Mouse (Mus musculus) stomach, embryonic 16.5 days (tissue): ENCODE results near the gene Twf2. TPM values are rescaled to one million over a fixed set of nuclear protein-coding genes. Genes with fewer than 3 reads are reported as not detected.

Source experiments
- ATAC-seq: fragments of 200-750 bp; cut with Nextera tagmentation; 2 replicates; pipeline ENCODE4 v1.8.0; 2017; ENCODE audit warnings: moderate number of reproducible peaks, moderate TSS enrichment; ENCODE audit not compliant: insufficient read depth, low FRiP score
- H3K27ac ChIP-seq: fragments of 300-500 bp; sonication (generic); 2 replicates; pipeline ENCODE4 v1.5.1; 2014; ENCODE audit warnings: low read length
- H3K27me3 ChIP-seq: fragments of 300-500 bp; sonication (generic); 2 replicates; pipeline ENCODE4 v1.6.1; 2014; ENCODE audit warnings: low read length, control low read depth, mixed read lengths; ENCODE audit not compliant: control insufficient read depth, insufficient read depth
- H3K36me3 ChIP-seq: fragments of 300-500 bp; sonication (generic); 2 replicates; pipeline ENCODE4 v1.6.1; 2014; ENCODE audit warnings: low read length; ENCODE audit not compliant: control insufficient read depth, insufficient read depth
- H3K4me1 ChIP-seq: fragments of 300-500 bp; sonication (generic); 2 replicates; pipeline ENCODE4 v1.6.1; 2014; ENCODE audit warnings: low read length, control low read depth, mixed read lengths; ENCODE audit not compliant: control insufficient read depth, insufficient read depth
- H3K4me2 ChIP-seq: fragments of 300-500 bp; sonication (generic); 2 replicates; pipeline ENCODE4 v1.6.1; 2014; ENCODE audit warnings: low read depth, low read length, mixed read lengths
- H3K4me3 ChIP-seq: fragments of 300-500 bp; sonication (generic); replicated peaks from 2 replicates; pipeline ENCODE4 v1.5.1; 2014; ENCODE audit warnings: mild to moderate bottlenecking, low read length
- H3K9ac ChIP-seq: fragments of 300-500 bp; sonication (generic); 2 replicates; pipeline ENCODE4 v1.6.1; 2014; ENCODE audit warnings: low read length
- H3K9me3 ChIP-seq: fragments of 300-500 bp; sonication (generic); replicated peaks from 2 replicates; pipeline ENCODE4 v1.6.1; 2016; ENCODE audit warnings: low read length, control low read depth; ENCODE audit not compliant: control insufficient read depth
- WGBS: fragments of 180-500 bp; shearing (Covaris S2); extraction: QIAGEN DNeasy Blood & Tissue Kit; methylation state at CpG from one replicate; pipeline ENCODE4 v1.1.7; 2014; 5-methylcytosine and 5-hydroxymethylcytosine counted together
- polyA plus RNA-seq: library from polyadenylated mRNA; unstranded; fragments of >200 nt; fragmentation: Nextera tagmentation; extraction: Ambion mirVana; gene quantifications from 2 replicates; pipeline ENCODE4 v1.2.1, GENCODE M21; 2015

Twf2 gene
- polyA plus RNA-seq, 1 experiment from 2014 or later: 57.8 TPM

GRCm38 (mm10) chr9:106173363-106173762 is 29.5 kb upstream of the Twf2 start:
- H3K9me3 ChIP-seq: no peaks in the 10 kb centered on the region
- H3K9ac ChIP-seq: no peak overlapping the region
- H3K27me3 ChIP-seq: no peaks in the 10 kb centered on the region
- H3K27ac ChIP-seq: no peak overlapping the region
- 54% methylated on average over 2 of the region's 2 CpGs for whole genome bisulfite sequencing
- no peak for ATAC-seq
- H3K4me2 ChIP-seq: peak overlapping the region; percentile 72
- peak overlapping the region; percentile 99 for H3K4me3 ChIP-seq
- no peaks in the 10 kb centered on the region; the same call in 1 of the 2 replicates for H3K36me3 ChIP-seq
- H3K4me1 ChIP-seq: peaks cover 30% of the 10 kb centered on the region

- H3K36me3 ChIP-seq: peaks cover 6% of the 10 kb centered on the region
- no peak overlapping the region for H3K27ac ChIP-seq
- H3K4me2 ChIP-seq: no peak overlapping the region
- ATAC-seq: no peak
- no peak overlapping the region for H3K9ac ChIP-seq
- H3K4me1 ChIP-seq: peaks cover 22% of the 10 kb centered on the region
- H3K4me3 ChIP-seq: no peak overlapping the region
- no peaks in the 10 kb centered on the region for H3K27me3 ChIP-seq
- H3K9me3 ChIP-seq: no peaks in the 10 kb centered on the region
- WGBS: 60% methylated on average over 3 of the region's 3 CpGs
Measured at GRCm38 (mm10) chr9:106175552-106176200, 27.2 kb upstream of the Twf2 start.

- H3K27me3 ChIP-seq: no peaks in the 10 kb centered on the region
- no peak overlapping the region for H3K9ac ChIP-seq
- H3K4me3 ChIP-seq: no peak overlapping the region
- WGBS: 75% methylated on average over 5 of the region's 5 CpGs
- H3K27ac ChIP-seq: no peak overlapping the region
- H3K9me3 ChIP-seq: no peaks in the 10 kb centered on the region
- H3K4me1 ChIP-seq: peaks cover 22% of the 10 kb centered on the region
- H3K4me2 ChIP-seq: no peak overlapping the region
- H3K36me3 ChIP-seq: peaks cover 15% of the 10 kb centered on the region
- no peak for ATAC-seq
Measured at GRCm38 (mm10) chr9:106176769-106177168, 26.1 kb upstream of the Twf2 start.

GRCm38 (mm10) chr9:106177799-106178198 is 25.1 kb upstream of the Twf2 start:
- Histone ChIP-seq H3K4me2 (no peak overlapping the region), H3K36me3 (peaks cover 20% of the 10 kb centered on the region), H3K27me3 (no peaks in the 10 kb centered on the region), H3K4me1 (peaks cover 22% of the 10 kb centered on the region), H3K9me3 (no peaks in the 10 kb centered on the region), H3K9ac (no peak overlapping the region), H3K4me3 (no peak overlapping the region), H3K27ac (no peak overlapping the region)
- 82% methylated on average over 6 of the region's 6 CpGs for WGBS
- no peak for ATAC-seq

- Histone ChIP-seq H3K36me3 (peaks cover 26% of the 10 kb centered on the region), H3K4me2 (no peak overlapping the region), H3K4me3 (no peak overlapping the region), H3K27me3 (no peaks in the 10 kb centered on the region), H3K4me1 (peaks cover 11% of the 10 kb centered on the region), H3K9ac (no peak overlapping the region), H3K9me3 (no peaks in the 10 kb centered on the region), H3K27ac (no peak overlapping the region)
- no peak for ATAC-seq
- 70% methylated on average over 2 of the region's 2 CpGs for WGBS
Measured at GRCm38 (mm10) chr9:106179454-106179853, 23.5 kb upstream of the Twf2 start.

GRCm38 (mm10) chr9:106179964-106180363 is 22.9 kb upstream of the Twf2 start:
- H3K9me3 ChIP-seq: no peaks in the 10 kb centered on the region
- ATAC-seq: no peak
- no peaks in the 10 kb centered on the region for H3K27me3 ChIP-seq
- H3K27ac ChIP-seq: no peak overlapping the region
- H3K9ac ChIP-seq: no peak overlapping the region
- peaks cover 7% of the 10 kb centered on the region; the same call in 1 of the 2 replicates for H3K4me1 ChIP-seq
- no peak overlapping the region for H3K4me3 ChIP-seq
- WGBS: 94% methylated on average over 3 of the region's 3 CpGs
- no peak overlapping the region for H3K4me2 ChIP-seq
- peaks cover 27% of the 10 kb centered on the region for H3K36me3 ChIP-seq

GRCm38 (mm10) chr9:106182146-106182545 is 20.8 kb upstream of the Twf2 start:
- H3K27me3 ChIP-seq: no peaks in the 10 kb centered on the region
- H3K27ac ChIP-seq: no peak overlapping the region
- ATAC-seq: no peak
- H3K4me1 ChIP-seq: no peaks in the 10 kb centered on the region
- no peaks in the 10 kb centered on the region for H3K9me3 ChIP-seq
- H3K4me2 ChIP-seq: no peak overlapping the region
- peaks cover 44% of the 10 kb centered on the region for H3K36me3 ChIP-seq
- no peak overlapping the region for H3K4me3 ChIP-seq
- no peak overlapping the region for H3K9ac ChIP-seq
- 89% methylated on average over 4 of the region's 4 CpGs for WGBS

- 77% methylated on average over 5 of the region's 5 CpGs for WGBS
- Histone ChIP-seq H3K27me3 (no peaks in the 10 kb centered on the region), H3K36me3 (peaks cover 56% of the 10 kb centered on the region), H3K9me3 (no peaks in the 10 kb centered on the region), H3K4me1 (no peaks in the 10 kb centered on the region), H3K4me3 (no peak overlapping the region), H3K27ac (no peak overlapping the region), H3K4me2 (no peak overlapping the region), H3K9ac (no peak overlapping the region)
- ATAC-seq: no peak
Measured at GRCm38 (mm10) chr9:106183996-106184395, 18.9 kb upstream of the Twf2 start.

- no peaks in the 10 kb centered on the region for H3K4me1 ChIP-seq
- H3K4me3 ChIP-seq: no peak overlapping the region
- H3K9me3 ChIP-seq: no peaks in the 10 kb centered on the region
- no peak overlapping the region for H3K9ac ChIP-seq
- peaks cover 38% of the 10 kb centered on the region for H3K36me3 ChIP-seq
- ATAC-seq: no peak
- H3K4me2 ChIP-seq: no peak overlapping the region
- no peaks in the 10 kb centered on the region for H3K27me3 ChIP-seq
- H3K27ac ChIP-seq: no peak overlapping the region
- 88% methylated on average over 1 of the region's 1 CpGs for WGBS
Measured at GRCm38 (mm10) chr9:106191355-106191754, 11.6 kb upstream of the Twf2 start.
